Mouse (Mus musculus) embryonic fibroblast, embryonic 13.5 days (primary cell): ENCODE data around the gene Mst1r.

Experiments
- CTCF ChIP-seq: IDR thresholded peaks from 2 replicates; pipeline ENCODE4 v1.5.1; 2011; ENCODE audit warnings: mild to moderate bottlenecking, control low read depth, low read length, moderate library complexity, borderline replicate concordance; ENCODE audit not compliant: insufficient read depth
- POLR2A ChIP-seq: IDR thresholded peaks from 2 replicates; pipeline ENCODE4 v1.6.1; 2011; ENCODE audit warnings: low read depth, mild to moderate bottlenecking, control low read depth, low read length, moderate library complexity

- no peak for TF ChIP-seq POLR2A
- no peak for TF ChIP-seq CTCF
These were observed 42.7 kb downstream of the Mst1r start for GRCm38 (mm10) chr9:107949184-107949921.
